Mouse (Mus musculus) heart, embryonic 10.5 days (tissue): ENCODE data around the gene Prokr1. TPM values are rescaled to one million over a fixed set of nuclear protein-coding genes. Genes with fewer than 3 reads are reported as not detected.
"Not testable (repeated sequence)": the region's sequence is repeated elsewhere in the genome, so short reads cannot be mapped to it uniquely, and the experiment has no call there.

ENCODE experiments used
- DNase-seq: peaks from one replicate; pipeline ENCODE4 v3.0.0-alpha.2; 2017; ENCODE audit warnings: low spot score
- H3K27ac ChIP-seq: fragments of 300-500 bp; sonication (generic); 2 replicates; pipeline ENCODE4 v1.5.1; 2016; ENCODE audit warnings: mild to moderate bottlenecking
- H3K27me3 ChIP-seq: fragments of 300-500 bp; sonication (generic); 2 replicates; pipeline ENCODE4 v1.6.1; 2016; ENCODE audit warnings: mild to moderate bottlenecking; ENCODE audit not compliant: poor library complexity, insufficient read depth, severe bottlenecking
- H3K36me3 ChIP-seq: fragments of 300-500 bp; sonication (generic); 2 replicates; pipeline ENCODE4 v1.6.1; 2016; ENCODE audit warnings: mild to moderate bottlenecking, moderate library complexity
- H3K4me1 ChIP-seq: fragments of 300-500 bp; sonication (generic); 2 replicates; pipeline ENCODE4 v1.6.1; 2016; ENCODE audit warnings: mild to moderate bottlenecking
- H3K4me3 ChIP-seq: fragments of 300-500 bp; sonication (generic); 2 replicates; pipeline ENCODE4 v1.5.1; 2016; ENCODE audit warnings: mild to moderate bottlenecking, moderate library complexity
- H3K9me3 ChIP-seq: fragments of 300-500 bp; sonication (generic); 2 replicates; pipeline ENCODE4 v1.6.1; 2016; ENCODE audit warnings: mild to moderate bottlenecking, moderate library complexity
- whole genome bisulfite sequencing: fragments of 180-500 bp; shearing (Covaris S2); methylation state at CpG from one replicate; pipeline ENCODE4 v1.1.7; 2016; 5-methylcytosine and 5-hydroxymethylcytosine counted together
- polyA plus RNA-seq: library from polyadenylated mRNA; unstranded; fragments of >200 nt; fragmentation: Nextera tagmentation; extraction: Ambion mirVana; gene quantifications from 2 replicates; pipeline ENCODE4 v1.2.1, GENCODE M21; 2016

The Prokr1 gene
- polyA plus RNA-seq, result 3.0 and 3.9 TPM in 2 replicates

DNA sequence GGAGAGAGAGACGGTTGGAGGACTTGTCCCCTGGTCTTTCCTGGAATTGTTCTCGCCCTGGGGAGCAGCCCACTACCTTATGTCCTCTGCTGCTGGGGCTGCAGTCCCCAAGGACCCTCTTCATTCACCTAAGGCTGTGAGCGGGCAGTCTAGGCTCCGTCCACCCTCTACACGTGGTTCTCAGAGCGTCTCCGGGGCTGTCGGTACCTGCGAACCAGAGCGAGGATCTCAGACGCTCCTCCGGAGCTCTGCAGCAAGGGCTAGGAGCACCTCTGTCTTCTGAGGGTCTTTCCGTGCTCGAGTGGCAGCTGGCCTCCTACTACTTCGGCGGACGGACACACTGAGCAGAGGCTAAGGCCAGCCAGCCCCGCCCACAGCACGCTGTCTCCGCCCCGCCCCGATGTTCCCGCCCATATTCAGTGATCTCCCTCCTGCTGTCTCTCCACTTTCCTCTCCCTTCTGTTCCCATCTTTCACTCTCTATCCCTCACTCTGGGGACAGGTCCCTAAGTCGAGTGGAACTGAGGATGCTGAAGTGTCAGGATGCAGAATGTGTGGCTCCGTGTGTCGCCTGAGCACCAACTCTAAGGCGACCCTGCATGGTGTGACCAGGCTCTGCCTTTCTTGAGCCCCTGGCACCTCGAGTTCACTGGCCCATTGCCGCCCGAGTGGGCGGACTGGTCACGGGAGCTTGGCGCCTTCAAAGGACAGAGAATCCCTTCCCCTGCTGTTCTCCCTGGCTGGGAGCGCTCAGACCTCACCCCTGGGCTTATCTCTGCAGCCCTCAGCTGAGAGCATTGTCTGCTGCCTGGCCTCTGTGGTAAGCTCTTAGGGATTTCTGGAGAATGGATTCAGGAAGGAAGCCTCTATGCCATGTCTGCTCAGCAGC, at the start of gene Prokr1:
Prokr1 (minus strand) TSS at position 350 of the 888 bp plus-strand sequence.
- Histone ChIP-seq H3K27ac (peak within 1 kb of the TSS; percentile 85), H3K36me3 (0 out of 2 replicates have a peak, but pooled peaks cover 3% of the 10 kb centered on the region), H3K9me3 (no peaks in the 10 kb centered on the region), H3K27me3 (peaks cover 35% of the 10 kb centered on the region), H3K4me3 (peak within 1 kb of the TSS; percentile 70), H3K4me1 (peaks cover 29% of the 10 kb centered on the region)
- under 1% methylated on average over 34 of the region's 34 CpGs for WGBS
- DNase-seq, result peak; percentile 90

DNA sequence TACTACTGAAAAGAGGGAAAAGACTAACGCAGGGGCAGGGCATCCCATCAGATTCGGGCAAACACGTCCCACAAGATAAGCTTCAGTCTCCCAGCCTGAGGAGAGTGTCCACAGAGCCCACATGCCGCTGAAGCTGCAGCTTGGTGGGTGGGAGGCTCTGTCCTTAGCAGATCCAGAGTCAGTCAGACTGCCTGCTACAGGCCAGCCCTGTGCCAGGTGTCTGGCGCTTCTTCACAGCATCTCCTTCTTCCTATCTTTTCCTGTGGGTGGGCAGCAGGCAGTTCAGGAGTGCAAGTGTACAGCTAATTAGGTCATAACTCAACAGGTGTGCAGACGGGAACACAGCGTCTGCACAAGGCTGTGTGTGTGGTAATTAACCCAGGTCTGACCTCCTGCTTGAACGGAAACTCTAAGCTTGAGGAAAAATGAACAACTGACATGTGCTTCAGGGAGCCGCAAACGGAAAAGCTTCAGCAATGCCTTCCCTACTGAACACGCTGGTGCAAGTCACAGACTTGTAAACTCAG, 47.7 kb upstream of the Prokr1 start:
- Histone ChIP-seq H3K9me3 (no peaks in the 10 kb centered on the region), H3K36me3 (peaks cover 5% of the 10 kb centered on the region), H3K27ac (no peak overlapping the region), H3K4me1 (peaks cover 3% of the 10 kb centered on the region; the same call in 1 of the 2 replicates), H3K4me3 (no peak overlapping the region), H3K27me3 (no peaks in the 10 kb centered on the region)
- no peak for DNase-seq
- WGBS, result 67% methylated on average over 11 of the region's 11 CpGs

DNA sequence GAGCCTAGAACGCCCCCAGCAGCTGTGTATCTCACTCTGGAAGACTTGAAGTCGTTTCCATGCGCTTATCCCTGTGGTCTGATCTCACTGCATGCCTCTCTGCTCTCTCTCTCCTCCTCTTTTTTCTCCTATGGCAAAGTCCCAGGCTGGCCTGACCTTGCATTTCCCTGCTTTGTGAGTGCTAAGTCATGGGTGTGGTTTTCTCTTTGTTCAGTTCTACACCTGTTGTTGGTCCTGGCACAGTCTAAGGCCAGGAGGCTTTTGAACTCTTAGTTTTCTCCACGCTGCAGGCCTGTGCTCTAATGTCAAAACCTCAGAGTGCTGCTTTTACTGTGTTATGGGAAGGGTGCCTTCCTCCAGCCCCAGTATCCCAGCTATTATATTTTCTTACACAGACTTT, 41.6 kb upstream of the Prokr1 start:
- 80% methylated on average over 4 of the region's 4 CpGs for WGBS
- no peak for DNase-seq

DNA sequence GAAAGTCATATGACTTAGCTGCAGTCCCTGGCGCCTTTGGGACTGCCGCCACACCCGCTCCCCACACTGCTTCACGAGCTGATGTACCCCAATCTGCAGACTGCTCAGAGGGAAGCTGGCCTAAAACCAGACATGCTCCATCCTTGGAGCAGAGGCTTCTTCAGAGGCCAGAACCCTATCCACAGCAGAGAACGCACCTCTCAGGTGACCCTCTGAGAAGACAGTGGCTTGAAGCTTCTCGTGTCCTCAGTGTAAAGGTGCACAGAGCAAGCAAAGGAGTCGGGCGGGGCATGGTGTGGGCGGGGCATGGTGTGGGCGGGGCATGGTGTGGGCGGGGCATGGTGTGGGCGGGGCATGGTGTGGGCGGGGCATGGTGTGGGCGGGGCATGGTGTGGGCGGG, 38.4 kb upstream of the Prokr1 start:
- not testable (repeated sequence) for H3K36me3 ChIP-seq, H3K27me3 ChIP-seq, H3K4me1 ChIP-seq, H3K27ac ChIP-seq, DNase-seq, H3K9me3 ChIP-seq, H3K4me3 ChIP-seq
- WGBS, result 66% methylated on average over 15 of the region's 15 CpGs

More for the DNA sequence above, 41.6 kb upstream of the Prokr1 start:
- Histone ChIP-seq H3K4me1 (no peaks in the 10 kb centered on the region), H3K27me3 (no peaks in the 10 kb centered on the region), H3K4me3 (no peak overlapping the region), H3K27ac (no peak overlapping the region), H3K36me3 (0 out of 2 replicates have a peak, but pooled peaks cover 9% of the 10 kb centered on the region), H3K9me3 (no peaks in the 10 kb centered on the region)

DNA sequence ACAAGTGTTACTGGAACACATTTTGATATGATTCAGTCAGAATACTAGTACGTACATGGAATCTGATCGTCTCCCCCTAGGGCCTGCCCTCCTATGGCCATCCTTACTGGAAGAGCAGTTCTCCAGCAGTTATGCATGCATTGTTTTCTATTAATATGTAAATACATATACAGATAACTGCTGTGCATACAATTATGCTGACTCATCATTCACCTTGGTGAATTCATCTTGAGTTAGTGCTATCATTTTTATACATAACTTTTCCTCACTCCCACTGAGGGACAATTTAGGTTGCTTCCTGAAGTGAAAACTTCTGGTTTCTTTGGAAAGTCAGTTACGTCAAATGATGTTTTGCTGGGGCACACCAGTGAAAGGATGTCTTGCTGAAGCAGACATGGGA, 32.6 kb upstream of the Prokr1 start:
- no peak overlapping the region for H3K4me3 ChIP-seq
- 89% methylated on average over 3 of the region's 3 CpGs for WGBS
- H3K36me3 ChIP-seq, result no peaks in the 10 kb centered on the region
- H3K4me1 ChIP-seq, result no peaks in the 10 kb centered on the region
- no peak for DNase-seq
- no peaks in the 10 kb centered on the region for H3K9me3 ChIP-seq
- H3K27me3 ChIP-seq, result no peaks in the 10 kb centered on the region
- no peak overlapping the region for H3K27ac ChIP-seq

DNA sequence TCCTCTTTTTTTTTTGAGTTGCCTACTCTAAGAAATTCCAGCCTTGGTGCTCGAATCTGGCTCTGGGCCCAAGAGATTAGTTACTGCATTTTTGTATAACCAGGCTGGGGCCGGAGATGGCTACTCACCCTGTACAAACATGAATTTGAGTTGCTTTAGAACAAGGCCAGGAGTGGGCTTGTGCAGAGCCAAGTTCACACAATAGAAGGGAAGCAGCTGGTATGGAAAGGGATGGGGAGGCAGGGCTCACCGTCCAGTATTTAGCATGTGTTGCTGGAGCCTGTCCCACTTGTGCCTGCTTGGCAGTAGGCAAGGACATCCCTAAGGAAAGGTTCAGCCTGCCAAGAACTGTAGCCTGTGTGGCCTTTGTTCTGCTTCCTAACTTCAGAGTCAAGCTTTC, 30.7 kb upstream of the Prokr1 start:
- no peaks in the 10 kb centered on the region for H3K27me3 ChIP-seq
- no peak overlapping the region for H3K27ac ChIP-seq
- no peaks in the 10 kb centered on the region for H3K4me1 ChIP-seq
- WGBS, result 58% methylated on average over 3 of the region's 3 CpGs
- no peak for DNase-seq
- no peaks in the 10 kb centered on the region for H3K36me3 ChIP-seq
- H3K9me3 ChIP-seq, result no peaks in the 10 kb centered on the region
- H3K4me3 ChIP-seq, result no peak overlapping the region

DNA sequence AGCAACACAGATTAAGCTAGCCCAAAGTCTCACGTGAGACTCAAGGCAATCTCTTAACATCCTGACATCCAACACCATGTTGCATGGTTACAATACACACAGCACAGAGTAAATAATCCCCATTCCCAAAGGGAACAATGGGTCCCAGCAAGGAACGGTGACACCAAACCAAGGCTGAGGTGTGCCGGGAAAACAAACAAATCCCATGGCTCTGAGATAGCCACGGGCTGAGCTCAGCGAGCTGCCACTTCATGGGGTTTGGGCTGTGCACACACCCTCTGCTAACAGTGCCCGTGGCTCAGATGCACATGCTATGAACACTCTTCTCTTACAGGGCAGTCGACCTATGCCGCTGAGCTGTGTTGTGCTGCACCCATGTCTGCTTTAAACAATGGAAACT, 27.5 kb upstream of the Prokr1 start:
- WGBS, result 60% methylated on average over 8 of the region's 8 CpGs
- Histone ChIP-seq H3K4me3 (no peak overlapping the region), H3K4me1 (no peaks in the 10 kb centered on the region), H3K36me3 (no peaks in the 10 kb centered on the region), H3K9me3 (no peaks in the 10 kb centered on the region), H3K27me3 (no peaks in the 10 kb centered on the region), H3K27ac (no peak overlapping the region)
- DNase-seq, result no peak

DNA sequence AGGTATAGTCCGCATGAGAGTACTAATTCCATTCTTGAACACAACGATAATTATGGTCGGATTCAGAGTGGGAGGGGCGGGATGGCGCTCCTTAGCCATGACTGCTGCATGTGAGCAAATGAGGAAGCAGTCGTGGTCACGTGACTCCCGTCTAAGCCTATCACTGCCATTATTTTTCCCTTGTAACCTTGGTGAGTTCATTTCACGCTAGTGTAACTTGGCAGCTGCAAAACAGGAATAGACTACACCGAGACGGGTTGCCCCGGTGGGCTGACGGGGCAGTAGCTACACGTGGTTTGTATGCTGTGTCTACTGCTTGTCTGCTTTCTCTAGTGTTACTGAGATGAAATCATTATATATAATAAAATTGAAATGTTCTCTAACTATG, 25.1 kb upstream of the Prokr1 start:
- Histone ChIP-seq H3K27me3 (no peaks in the 10 kb centered on the region; the same call in 1 of the 2 replicates), H3K36me3 (no peaks in the 10 kb centered on the region), H3K9me3 (no peaks in the 10 kb centered on the region), H3K4me3 (no peak overlapping the region), H3K27ac (no peak overlapping the region), H3K4me1 (no peaks in the 10 kb centered on the region)
- 90% methylated on average over 14 of the region's 14 CpGs for WGBS
- peak; percentile 70 for DNase-seq

DNA sequence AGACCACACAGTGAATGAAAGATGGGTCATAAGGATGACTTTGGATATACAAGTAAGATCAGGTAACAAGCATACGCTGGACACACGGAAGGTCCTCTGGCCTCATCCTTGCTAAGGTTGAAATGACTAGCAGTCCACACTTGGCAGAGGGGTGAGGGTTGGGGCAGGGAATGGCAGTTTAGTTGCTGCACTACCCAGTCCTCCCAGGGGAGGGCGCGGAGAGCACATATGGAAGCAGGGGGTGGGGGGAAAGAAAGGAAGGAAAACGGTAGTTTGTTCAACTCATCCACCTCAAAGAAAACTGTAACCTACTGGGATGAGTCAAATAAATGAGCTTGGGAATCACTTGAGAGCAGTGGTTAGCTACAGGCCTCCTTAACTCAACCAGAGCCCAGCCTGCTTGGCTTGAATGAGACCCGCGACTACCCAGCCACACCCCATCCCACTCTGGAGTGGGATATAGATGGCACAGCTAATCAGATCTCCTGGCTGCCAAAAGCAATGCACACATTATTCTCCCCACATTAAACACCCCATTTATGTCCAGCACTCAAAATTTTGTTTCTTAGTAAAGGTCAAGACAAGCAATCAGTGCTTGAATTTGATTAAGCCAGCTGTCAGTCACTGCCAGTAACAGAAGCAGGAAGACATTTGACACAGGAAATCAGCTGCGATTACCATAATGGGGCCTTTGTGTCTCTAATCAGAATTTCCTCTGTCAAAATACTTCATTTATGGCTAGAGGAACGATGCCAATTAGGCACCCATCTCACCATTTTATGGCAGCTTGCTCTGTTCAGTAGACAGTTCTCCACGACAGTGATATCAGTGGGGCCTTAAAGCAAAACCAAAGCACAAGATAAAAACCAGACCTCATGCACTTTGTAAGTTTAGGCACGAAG, 24.5 kb upstream of the Prokr1 start:
- WGBS, result 55% methylated on average over 11 of the region's 11 CpGs
- no peak for DNase-seq
- Histone ChIP-seq H3K27me3 (no peaks in the 10 kb centered on the region; the same call in 1 of the 2 replicates), H3K4me1 (no peaks in the 10 kb centered on the region), H3K36me3 (no peaks in the 10 kb centered on the region), H3K27ac (no peak overlapping the region), H3K4me3 (no peak overlapping the region), H3K9me3 (no peaks in the 10 kb centered on the region)

DNA sequence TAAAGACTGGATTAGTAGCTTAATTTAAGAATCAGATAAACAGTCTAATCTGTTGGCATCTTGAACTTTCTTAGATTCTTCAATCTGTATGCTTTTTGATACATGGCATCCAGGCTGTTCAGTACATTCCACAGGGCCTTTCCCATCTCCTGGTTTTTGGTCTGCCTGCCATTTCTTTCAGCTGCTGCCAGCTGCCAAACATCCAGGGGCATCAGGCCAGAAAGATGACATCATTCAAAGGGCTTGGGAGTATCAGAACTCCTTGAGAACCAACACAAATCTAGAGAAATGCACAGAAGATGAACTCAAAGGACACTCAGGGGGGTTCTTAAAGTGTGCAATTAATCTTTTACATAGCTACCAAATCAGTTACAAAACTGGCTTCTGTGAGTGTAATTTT, 9.3 kb upstream of the Prokr1 start:
- no peak for DNase-seq

DNA sequence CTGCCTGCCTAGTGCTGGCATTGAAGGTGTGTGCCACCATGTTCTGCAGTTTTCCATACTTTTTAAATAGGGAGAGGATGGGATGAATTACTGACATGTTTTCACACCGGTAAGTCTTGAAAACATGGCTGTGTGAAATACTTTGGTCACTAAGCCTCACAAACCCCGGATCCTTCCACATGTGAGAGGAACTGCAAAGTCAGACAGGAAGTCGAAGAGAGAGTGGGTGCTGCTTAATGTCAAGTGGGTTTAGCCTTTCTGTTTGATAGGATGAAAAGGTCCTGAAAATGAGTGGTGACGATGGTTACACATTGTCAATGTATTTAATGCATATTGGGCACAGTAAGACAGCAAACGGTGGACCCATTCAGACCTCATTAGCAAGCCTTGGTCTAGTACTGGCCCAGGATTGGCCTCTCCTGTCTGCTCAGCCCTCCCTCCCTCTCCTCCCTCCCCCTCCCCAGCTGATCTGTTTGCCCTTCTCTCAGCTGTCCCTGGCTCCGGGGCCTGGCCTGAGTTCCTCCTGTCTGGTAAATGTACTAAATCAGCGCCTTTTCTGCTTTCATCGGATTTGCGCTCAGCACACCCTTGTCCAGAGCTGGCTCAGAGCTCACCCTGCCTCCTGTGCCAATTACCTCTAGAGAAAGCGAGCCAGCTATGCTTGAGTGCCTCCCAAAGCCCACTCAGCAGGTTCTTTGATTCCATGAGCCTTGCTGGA, 6.7 kb upstream of the Prokr1 start:
- H3K4me3 ChIP-seq, result no peak overlapping the region
- no peak for DNase-seq
- H3K27ac ChIP-seq, result 0 out of 2 replicates have a peak overlapping the region, but pooled peaks have one; percentile 36
- H3K27me3 ChIP-seq, result no peaks in the 10 kb centered on the region
- 59% methylated on average over 10 of the region's 10 CpGs for WGBS
- H3K9me3 ChIP-seq, result no peaks in the 10 kb centered on the region
- H3K4me1 ChIP-seq, result 0 out of 2 replicates have a peak, but pooled peaks cover 6% of the 10 kb centered on the region
- H3K36me3 ChIP-seq, result no peaks in the 10 kb centered on the region

More for the DNA sequence above, 9.3 kb upstream of the Prokr1 start:
- no peaks in the 10 kb centered on the region for H3K9me3 ChIP-seq
- H3K4me1 ChIP-seq, result 0 out of 2 replicates have a peak, but pooled peaks cover 6% of the 10 kb centered on the region
- H3K27me3 ChIP-seq, result no peaks in the 10 kb centered on the region
- H3K27ac ChIP-seq, result no peak overlapping the region
- no peaks in the 10 kb centered on the region for H3K36me3 ChIP-seq
- no peak overlapping the region for H3K4me3 ChIP-seq

DNA sequence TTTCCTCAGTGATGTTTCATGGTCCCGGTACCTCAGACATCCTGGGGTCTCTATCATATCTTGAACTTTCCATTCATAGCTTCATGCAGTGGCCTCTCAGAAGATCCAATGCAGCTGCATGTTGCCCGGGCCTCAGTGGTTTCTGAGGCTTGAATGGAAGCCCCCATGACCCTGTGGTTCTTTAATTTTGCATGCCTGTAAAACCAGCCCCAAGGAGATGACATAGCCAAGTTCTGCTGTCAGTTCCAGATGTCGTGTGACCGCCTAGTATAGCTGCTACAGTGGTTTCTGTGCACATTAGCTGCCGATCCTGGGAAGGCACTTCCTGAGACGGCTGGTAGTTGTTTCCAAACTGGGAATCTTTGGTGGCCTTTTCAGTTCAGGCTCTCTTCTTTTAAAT, 3.6 kb upstream of the Prokr1 start:
- peaks cover 10% of the 10 kb centered on the region for H3K27me3 ChIP-seq
- WGBS, result 70% methylated on average over 6 of the region's 6 CpGs
- no peaks in the 10 kb centered on the region for H3K9me3 ChIP-seq
- no peak overlapping the region for H3K27ac ChIP-seq
- no peaks in the 10 kb centered on the region for H3K36me3 ChIP-seq
- no peak overlapping the region for H3K4me3 ChIP-seq
- peaks cover 22% of the 10 kb centered on the region for H3K4me1 ChIP-seq
- DNase-seq, result no peak
